Mouse (Mus musculus): ENCODE data around the gene Wtip.
"Not testable (repeated sequence)": the region's sequence is repeated elsewhere in the genome, so short reads cannot be mapped to it uniquely, and the experiment has no call there.

Wtip gene

DNA sequence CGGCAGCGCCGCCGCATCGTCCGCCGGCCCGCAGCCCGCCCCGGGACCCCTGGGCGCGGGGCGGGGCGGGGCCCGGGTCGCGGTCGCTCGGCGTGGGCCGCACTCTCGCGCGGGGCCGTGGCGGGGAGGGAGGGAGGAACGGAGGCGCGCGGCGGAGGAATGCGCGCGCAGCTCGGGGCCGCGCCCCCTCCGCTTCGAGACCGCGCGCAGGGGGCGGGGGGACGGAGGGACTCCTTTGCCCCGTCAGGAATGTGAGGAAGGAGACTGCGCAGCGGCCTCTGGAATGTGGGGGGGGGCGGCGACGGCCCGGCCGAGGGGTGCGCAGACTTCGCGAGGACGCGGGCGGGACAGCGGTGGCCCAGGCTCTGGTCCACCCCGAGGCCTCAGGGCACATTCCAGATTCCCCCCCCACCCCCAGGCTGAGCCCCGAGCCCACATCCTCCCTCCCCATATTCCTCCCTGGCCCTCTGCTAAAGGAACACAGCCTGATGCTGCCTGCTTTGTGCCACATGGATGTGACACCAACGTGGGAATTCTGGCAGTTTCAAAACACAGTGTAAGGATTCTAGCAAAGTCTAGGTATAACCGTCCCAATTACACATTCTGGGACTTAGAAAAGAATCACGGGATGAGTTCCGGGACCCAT lies at the start of gene Wtip:
Wtip (minus strand) TSS at position 152 of the 646 bp plus-strand sequence.
- no peak for DNase-seq (ENCODE audit: low spot score in 2 of 2)

DNA sequence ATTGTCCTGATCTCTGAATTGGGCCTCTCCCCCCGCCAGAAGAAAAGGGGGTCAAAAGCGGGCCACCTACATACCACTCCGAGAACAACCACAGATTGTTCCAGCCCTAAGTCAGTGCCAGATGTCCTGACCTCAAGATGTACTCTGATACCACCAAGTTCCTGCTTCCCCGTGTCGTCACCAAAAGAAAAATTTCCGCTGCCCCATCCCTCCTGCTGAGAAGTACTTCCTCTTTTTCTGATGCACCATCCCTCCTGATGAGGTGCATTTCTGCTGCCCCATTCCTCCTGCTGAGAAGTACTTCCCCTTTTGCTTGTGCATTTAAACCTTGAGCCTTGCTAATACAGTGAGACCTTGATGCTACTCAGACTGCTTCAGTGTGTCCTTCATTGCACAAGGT lies 43.2 kb upstream of the Wtip start:
- DNase-seq (ENCODE audit: low spot score in 2 of 2): not testable (repeated sequence)

DNA sequence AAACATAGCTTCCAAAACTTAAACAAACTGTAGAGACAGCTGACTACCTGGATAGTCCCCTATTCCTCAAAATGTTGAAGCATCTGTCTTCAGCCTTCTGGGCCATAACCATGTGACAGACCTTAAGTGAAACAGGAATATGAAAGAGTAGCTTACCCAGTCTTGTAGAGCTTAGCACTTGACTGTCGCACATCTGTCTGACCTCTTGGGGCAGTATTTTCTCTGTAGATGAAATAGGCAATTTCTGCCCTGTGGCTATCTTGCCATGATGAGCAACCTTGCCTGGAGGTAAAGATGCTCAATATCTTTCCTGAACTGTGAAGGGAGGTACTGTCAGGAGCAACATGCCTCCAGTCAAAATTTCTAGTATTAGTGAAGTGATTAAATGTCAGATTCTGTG lies 39.2 kb upstream of the Wtip start:
- DNase-seq (ENCODE audit: low spot score in 2 of 2): no peak

DNA sequence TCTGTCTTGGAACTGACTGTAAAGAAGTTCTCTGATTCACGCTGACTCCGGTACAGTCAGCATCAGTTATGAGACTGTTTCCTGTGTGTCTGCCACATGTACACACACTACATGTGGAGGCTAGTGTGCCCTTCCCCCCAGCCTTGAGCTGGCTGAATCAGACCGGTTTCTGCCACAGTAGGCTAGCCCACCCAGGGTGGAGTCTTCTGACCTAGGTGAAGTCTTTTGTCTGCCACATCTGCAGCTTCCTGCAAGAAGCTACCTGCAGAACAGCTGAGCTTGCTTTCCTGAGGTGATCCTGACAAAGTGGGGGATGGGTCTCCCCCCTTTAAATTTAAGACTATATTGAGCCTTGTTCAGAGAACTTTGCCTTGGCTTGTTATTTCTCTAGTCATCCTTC lies 36.4 kb upstream of the Wtip start, which contains the start of gene Uba2:
Uba2 (minus strand) TSS at position 146 of the 400 bp plus-strand sequence.
- no peak for DNase-seq (ENCODE audit: low spot score in 2 of 2)

DNA sequence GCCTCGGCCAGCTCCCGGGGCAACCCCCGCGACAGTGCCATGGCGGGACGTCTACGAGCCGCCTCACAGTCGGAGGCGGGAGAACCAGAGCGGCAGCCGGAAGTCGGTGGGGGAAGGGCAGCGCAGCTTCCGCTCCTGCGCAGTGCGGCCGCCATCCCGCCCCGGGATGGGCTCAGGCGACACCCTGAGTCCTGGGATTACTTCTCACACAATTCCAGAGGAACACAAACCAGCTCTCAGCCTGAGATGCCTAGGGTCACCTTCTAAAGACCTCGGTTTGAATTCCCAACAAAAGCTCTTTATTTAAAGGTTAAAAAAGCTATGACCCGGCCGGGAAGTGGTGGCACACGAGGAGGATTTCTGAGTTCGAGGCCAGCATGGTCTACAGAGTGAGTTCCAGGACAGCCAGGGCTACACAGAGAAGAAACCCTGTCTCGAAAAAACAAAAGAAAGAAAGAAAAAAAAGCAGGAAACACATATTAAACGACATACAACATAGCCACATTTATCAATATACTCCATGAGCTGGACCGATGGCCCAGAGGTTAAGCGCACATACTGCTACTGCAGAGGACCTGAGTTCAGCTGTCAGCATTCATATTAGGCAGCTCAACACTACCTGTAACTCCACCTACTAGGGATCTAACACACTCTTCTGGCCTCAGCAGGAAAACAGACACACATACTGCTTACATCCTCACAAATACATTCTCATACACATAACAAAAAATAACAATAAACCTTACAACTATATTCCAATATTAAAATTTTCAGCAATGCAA lies 35.6 kb upstream of the Wtip start:
- DNase-seq (ENCODE audit: low spot score in 2 of 2): peak; percentile 78 to 89

GRCm38 (mm10) chr7:34167766-34168469 lies 34.9 kb upstream of the Wtip start:
- DNase-seq (ENCODE audit: low spot score in 2 of 2): no peak

DNA sequence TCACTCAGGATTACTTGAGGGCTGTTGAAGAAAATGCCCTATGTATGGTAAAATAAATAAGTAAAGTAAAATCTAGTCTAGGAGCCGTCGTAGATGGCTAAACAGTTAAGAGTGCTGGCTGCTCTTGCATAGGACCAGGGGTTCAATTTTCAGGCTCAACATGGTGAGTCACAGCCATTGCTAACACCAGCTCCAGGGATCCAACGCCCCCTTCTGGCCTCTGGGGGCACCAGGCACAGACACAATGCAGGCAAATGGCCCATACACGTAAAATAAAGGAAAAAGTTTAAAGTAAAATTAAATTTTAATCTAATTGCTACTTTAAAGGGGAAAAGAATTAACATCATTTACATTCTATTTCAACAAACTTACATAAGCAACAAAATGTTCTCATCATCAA lies 33.8 kb upstream of the Wtip start:
- peak; percentile 16 to 23 for DNase-seq (ENCODE audit: low spot score in 2 of 2)

DNA sequence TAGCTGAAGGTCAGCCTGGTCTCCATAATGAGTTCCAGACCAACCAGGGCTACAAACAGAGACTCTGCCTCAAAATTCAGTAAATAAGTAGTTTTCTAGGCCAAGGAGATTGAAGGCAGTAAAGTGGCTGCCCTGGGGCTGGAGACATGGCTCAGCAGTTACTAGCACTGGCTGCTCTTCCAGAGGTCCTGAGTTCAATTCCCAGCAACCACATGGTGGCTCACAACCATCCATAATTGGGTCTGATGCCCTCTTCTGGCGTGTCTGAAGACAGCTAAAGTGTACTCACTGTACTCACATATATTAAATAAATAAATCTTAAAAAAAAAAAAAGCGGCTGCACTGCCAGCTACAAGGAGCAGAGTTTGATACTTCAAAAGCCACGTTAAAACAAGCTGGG lies 32.9 kb upstream of the Wtip start:
- no peak for DNase-seq (ENCODE audit: low spot score in 2 of 2)

DNA sequence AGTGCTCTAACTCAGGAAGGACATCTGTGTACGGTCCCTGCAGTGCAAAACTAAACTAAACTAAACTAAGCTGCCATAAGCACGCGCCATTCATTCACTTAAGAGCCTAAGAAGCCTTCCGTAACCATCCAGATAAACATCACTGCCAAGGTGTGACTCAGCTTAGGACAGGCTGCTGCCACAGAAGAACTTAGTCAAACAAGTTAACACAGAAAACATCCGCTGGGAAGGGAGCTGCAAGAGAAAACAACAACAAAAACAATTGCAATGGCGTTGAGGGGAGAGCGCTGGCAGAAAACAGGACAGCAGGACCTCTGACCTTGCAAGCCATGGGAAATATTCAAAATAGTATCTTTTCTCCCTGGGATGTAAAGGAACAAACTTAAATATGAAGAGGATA lies 31.6 kb upstream of the Wtip start:
- no peak for DNase-seq (ENCODE audit: low spot score in 2 of 2)

DNA sequence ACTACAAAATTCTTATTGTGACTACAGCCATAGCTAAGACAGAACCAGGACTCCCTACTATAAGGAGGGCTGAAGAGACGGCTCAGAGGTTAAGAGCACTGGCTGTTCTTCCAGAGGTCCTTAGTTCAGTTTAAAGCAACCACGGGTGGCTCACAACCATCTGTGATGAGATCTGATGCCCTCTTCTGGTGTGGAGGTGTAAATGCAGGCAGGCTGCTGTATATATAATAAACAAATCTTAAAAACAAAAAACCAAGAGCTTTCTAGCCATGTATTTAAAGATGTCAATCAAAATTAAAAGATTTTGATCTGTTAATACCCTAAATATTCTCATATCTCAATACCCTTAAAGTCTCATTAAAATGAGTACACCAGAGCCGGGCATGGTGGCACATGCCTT lies 26.1 kb upstream of the Wtip start:
- DNase-seq (ENCODE audit: low spot score in 2 of 2): no peak

DNA sequence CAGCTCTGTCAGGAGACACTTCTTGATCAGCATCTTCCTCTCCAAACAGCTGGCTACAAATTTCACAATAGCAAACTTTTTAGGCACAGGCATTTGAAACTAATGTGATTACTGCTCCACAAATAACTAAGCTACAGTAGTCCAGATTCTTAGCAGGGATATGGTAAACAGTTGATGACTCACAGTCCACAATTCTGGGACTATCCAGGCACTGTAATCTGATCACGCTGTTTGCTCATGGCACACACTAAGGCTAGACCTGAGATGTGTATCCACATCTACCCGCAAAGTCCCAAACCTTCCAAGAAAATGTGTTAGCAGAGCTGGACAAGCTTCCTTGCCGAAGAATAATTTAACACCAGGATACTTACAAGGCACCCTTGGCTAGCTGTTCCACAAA lies 24.9 kb upstream of the Wtip start:
- no peak for DNase-seq (ENCODE audit: low spot score in 2 of 2)

GRCm38 (mm10) chr7:34147193-34147592 lies 14.1 kb upstream of the Wtip start:
- DNase-seq (ENCODE audit: low spot score in 2 of 2): no peak

- DNase-seq (ENCODE audit: low spot score in 2 of 2): no peak
Observed at GRCm38 (mm10) chr7:34141123-34141522, 8.1 kb upstream of the Wtip start.

DNA sequence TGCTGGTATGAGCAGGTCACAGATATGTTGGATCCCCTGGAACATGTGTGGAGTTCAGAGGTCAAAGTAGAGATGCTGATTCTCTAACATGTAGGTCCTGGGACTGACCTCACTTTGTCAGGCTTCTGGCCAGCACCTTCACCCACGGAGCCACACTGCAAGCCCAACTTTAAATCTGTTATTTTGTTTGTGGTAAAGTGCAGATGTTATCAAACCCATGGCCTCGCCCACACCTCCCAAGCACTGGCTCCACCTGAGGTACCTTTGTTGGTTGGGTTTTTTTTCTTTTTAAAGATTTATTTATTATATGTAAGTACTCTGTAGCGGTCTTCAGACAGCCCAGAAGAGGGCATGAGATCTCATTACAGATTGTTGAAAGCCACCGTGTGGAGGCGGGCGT lies 6.4 kb upstream of the Wtip start:
- no peak for DNase-seq (ENCODE audit: low spot score in 2 of 2)

DNA sequence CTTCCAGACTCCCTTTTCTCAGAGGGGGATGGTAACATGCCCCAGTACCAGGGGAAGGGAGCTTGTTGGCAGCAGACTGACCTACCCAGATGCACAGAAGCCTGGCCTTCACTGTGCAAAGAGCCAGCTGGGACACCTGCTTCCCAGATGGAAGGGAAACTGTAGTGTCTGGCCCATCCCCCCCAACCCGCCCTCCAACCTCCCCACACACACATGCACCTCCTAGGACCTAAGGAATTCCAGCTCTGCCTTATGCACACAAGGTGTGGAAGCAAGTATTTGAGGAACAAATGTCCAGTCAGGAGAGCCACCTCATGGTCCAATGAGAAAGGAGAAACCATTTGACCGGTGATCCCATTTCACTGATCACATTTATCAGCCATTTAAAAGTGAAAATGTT lies 1.3 kb upstream of the Wtip start:
- no peak for DNase-seq (ENCODE audit: low spot score in 2 of 2)

DNA sequence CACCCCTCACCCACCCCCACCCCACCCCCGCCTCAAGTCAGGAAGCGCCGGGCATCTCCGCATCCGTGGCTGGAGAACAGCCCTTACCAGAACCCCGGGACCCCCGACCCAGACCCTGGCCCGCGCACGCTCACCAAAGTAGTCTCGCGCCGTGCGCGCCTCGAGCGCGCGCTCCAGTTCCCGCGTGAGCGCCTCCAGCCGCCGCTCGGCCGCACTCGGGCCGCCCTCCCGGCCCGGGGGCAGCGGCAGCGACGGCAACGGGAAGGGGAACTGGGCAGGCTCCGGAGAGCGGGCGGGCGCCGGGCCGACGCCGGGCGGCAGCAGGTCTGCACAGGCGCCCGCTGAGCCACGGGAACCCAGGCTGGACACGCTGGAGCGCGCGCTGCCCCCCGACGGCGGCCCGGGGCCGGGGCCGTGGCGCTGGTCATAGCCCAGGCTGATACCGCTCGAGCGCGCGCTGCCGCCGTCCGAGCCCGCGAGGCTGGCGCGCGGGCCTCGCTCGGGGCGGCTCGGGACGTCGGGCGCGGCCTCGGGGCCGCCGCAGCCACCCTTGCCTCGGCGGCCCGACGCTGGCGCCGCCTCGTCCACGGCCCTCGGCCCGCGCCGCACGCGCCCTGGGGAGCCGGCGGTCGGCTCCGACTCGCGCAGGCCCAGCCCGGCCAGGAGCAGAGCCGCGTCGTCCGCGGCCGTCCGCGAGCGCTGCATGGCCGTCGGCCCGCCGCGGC lies 551 bp downstream of the Wtip start:
- DNase-seq (ENCODE audit: low spot score in 2 of 2): no peak

DNA sequence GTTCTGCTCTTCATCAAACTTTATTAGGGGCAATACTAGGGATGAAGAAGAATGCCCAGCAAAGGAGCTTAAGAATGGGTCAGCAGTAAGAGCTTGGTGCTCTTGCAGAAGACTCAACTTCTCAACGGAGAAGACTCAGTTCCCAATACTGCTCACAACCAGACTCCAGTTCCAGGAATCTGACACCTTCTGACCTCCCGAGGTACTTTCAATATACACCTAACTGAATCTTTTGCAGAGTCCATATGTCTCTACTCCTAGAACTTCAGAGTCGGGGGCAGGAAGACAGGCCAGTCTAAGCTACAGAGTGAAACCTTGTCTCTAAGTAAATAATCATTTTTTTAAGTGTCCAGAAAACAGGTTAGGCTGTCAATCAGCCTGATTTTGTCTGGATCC lies 1.1 kb downstream of the Wtip start:
- no peak for DNase-seq (ENCODE audit: low spot score in 2 of 2)

GRCm38 (mm10) chr7:34131118-34131517 lies 1.9 kb downstream of the Wtip start:
- DNase-seq (ENCODE audit: low spot score in 2 of 2): no peak

- no peak for DNase-seq (ENCODE audit: low spot score in 2 of 2)
Observed at GRCm38 (mm10) chr7:34126291-34126690, 6.8 kb downstream of the Wtip start.

- no peak for DNase-seq (ENCODE audit: low spot score in 2 of 2)
Observed at GRCm38 (mm10) chr7:34125346-34125745, 7.7 kb downstream of the Wtip start.

- DNase-seq (ENCODE audit: low spot score in 2 of 2): no peak
Observed at GRCm38 (mm10) chr7:34122987-34123720, 9.9 kb downstream of the Wtip start.

Measured in thymus, postnatal 10 days (tissue).